Mouse (Mus musculus): Measurements from ENCODE around the gene Ppp1r1a. TPM values are rescaled to one million over a fixed set of nuclear protein-coding genes. Genes with fewer than 3 reads are reported as not detected.

Ppp1r1a gene
- polyA plus RNA-seq, 1 experiment from 2014 or later: 1.0 TPM

DNA sequence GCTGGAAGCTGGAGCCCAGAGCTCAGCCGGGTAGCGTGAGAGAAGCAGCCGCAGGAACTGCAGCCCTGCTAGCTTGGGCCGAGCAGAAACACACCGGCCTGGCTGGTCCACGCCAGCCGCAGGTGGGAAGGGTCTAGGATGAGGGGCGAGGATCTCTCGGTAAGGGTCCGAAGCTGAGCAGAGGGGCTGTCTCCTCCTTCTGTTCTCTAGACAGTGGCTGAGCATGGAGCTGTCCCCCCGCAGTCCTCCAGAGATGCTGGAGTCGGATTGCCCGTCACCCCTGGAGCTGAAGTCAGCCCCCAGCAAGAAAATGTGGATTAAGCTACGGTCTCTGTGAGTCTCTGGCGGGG lies 34.6 kb downstream of the Ppp1r1a start:
- Histone ChIP-seq H3K27ac (ENCODE audit: low read length) (no peak overlapping the region), H3K4me1 (ENCODE audit: control insufficient read depth, low read depth, low read length) (peaks cover 3% of the 10 kb centered on the region; the same call in 1 of the 2 replicates), H3K36me3 (ENCODE audit: control insufficient read depth, insufficient read depth) (no peaks in the 10 kb centered on the region), H3K27me3 (ENCODE audit: control insufficient read depth, insufficient read depth, low read depth, low read length) (peaks cover 19% of the 10 kb centered on the region), H3K9me3 (replicated peaks; ENCODE audit: control insufficient read depth, low read length) (no peaks in the 10 kb centered on the region), H3K4me3 (ENCODE audit: low read depth, low read length) (peak overlapping the region; percentile 41), H3K4me2 (ENCODE audit: low read depth, low read length) (peak overlapping the region; percentile 62), H3K9ac (ENCODE audit: low read depth, low read length) (no peak overlapping the region)
- no peak for ATAC-seq (ENCODE audit: low read depth)
- 3% methylated on average over 15 of the region's 15 CpGs for WGBS (ENCODE audit: insufficient replicate concordance)

DNA sequence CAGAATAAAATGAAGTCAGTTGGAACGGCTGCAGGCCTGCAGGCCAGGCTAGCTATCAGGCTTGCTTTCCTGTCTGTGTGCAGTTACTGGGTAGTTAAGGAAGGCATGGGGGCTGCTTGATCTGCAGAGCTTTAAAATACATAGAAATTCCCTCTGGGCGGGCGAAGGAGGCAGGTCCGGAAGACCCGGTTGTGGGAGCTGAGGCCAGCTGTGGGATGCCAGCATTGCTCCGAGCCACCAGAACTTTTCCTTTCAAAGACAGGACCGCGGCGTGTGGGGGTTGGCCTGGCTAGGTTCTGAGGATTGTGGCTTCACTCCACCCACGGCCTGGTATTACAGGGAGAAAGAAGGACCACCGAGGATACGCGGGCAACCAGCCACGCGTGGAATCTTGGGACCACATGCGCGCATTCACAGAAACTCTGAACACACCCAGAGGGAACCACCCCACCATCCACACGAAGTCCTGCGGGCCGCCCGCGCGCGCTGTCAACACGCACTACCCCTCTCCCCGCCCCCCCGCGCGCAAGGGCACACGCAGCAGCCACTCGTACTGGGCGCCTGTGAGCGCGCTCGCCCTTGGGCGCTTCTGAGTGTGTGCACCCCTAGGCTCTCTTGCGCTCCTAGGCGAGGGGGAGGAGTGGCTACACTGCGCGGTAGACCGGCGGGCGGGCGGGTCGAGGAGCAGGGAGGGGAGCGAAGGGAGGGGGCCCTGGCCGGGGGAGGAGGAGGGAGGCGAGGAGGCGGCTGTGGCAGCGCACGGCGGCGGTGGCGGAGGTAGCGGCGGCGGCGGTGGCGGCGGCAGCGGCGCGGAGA lies 35.2 kb downstream of the Ppp1r1a start, which contains the start of gene Pde1b:
Pde1b (plus strand) TSS at position 600 of the 816 bp plus-strand sequence.
- H3K9me3 ChIP-seq (replicated peaks; ENCODE audit: control insufficient read depth, low read length): no peaks in the 10 kb centered on the region
- 2% methylated on average over 46 of the region's 63 CpGs for WGBS (ENCODE audit: insufficient replicate concordance)
- ATAC-seq (ENCODE audit: low read depth): peak; percentile 45; the same call in 1 of the 2 replicates
- H3K4me1 ChIP-seq (ENCODE audit: control insufficient read depth, low read depth, low read length): peaks cover 3% of the 10 kb centered on the region; the same call in 1 of the 2 replicates
- no peak within 1 kb of the TSS for H3K9ac ChIP-seq (ENCODE audit: low read depth, low read length)
- no peaks in the 10 kb centered on the region for H3K36me3 ChIP-seq (ENCODE audit: control insufficient read depth, insufficient read depth)
- peak within 1 kb of the TSS; percentile 41 for H3K4me3 ChIP-seq (ENCODE audit: low read depth, low read length)
- H3K27me3 ChIP-seq (ENCODE audit: control insufficient read depth, insufficient read depth, low read depth, low read length): peaks cover 19% of the 10 kb centered on the region
- no peak within 1 kb of the TSS for H3K27ac ChIP-seq (ENCODE audit: low read length)
- H3K4me2 ChIP-seq (ENCODE audit: low read depth, low read length): peak within 1 kb of the TSS; percentile 62

DNA sequence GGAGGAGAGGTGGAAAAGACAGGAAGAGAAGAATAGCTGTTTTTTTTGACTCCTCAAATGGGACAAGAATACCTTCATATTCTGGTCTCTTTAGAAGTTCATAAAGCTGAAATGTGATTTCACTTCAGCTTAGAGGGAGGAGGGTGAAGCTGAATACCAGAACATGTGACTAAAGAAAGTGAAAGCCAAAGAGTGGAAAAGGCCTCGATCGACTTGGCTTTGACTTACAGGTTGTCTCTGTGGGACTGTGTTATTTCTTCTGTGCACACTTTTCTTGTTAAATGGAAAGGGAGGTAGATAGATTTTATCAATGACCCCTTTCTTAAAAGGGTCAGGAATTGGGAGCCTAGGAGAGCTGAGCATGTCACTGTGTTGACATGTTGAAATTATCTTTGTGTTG lies 36.6 kb downstream of the Ppp1r1a start:
- no peak overlapping the region for H3K4me3 ChIP-seq (ENCODE audit: low read depth, low read length)
- H3K27ac ChIP-seq (ENCODE audit: low read length): no peak overlapping the region
- no peaks in the 10 kb centered on the region for H3K9me3 ChIP-seq (replicated peaks; ENCODE audit: control insufficient read depth, low read length)
- WGBS (ENCODE audit: insufficient replicate concordance): 52% methylated on average over 2 of the region's 2 CpGs
- H3K4me1 ChIP-seq (ENCODE audit: control insufficient read depth, low read depth, low read length): peaks cover 3% of the 10 kb centered on the region; the same call in 1 of the 2 replicates
- ATAC-seq (ENCODE audit: low read depth): no peak
- H3K36me3 ChIP-seq (ENCODE audit: control insufficient read depth, insufficient read depth): no peaks in the 10 kb centered on the region
- H3K9ac ChIP-seq (ENCODE audit: low read depth, low read length): no peak overlapping the region
- H3K27me3 ChIP-seq (ENCODE audit: control insufficient read depth, insufficient read depth, low read depth, low read length): peaks cover 19% of the 10 kb centered on the region
- no peak overlapping the region for H3K4me2 ChIP-seq (ENCODE audit: low read depth, low read length)

- Histone ChIP-seq H3K4me1 (ENCODE audit: control insufficient read depth, low read depth, low read length) (peaks cover 3% of the 10 kb centered on the region; the same call in 1 of the 2 replicates), H3K9ac (ENCODE audit: low read depth, low read length) (no peak overlapping the region), H3K36me3 (ENCODE audit: control insufficient read depth, insufficient read depth) (no peaks in the 10 kb centered on the region), H3K4me3 (ENCODE audit: low read depth, low read length) (no peak overlapping the region), H3K27me3 (ENCODE audit: control insufficient read depth, insufficient read depth, low read depth, low read length) (peaks cover 19% of the 10 kb centered on the region), H3K4me2 (ENCODE audit: low read depth, low read length) (no peak overlapping the region), H3K27ac (ENCODE audit: low read length) (no peak overlapping the region), H3K9me3 (replicated peaks; ENCODE audit: control insufficient read depth, low read length) (no peaks in the 10 kb centered on the region)
- no peak for ATAC-seq (ENCODE audit: low read depth)
- WGBS (ENCODE audit: insufficient replicate concordance): 47% methylated on average over 1 of the region's 1 CpGs
Observed at GRCm38 (mm10) chr15:103500723-103501122, 37.1 kb downstream of the Ppp1r1a start.

DNA sequence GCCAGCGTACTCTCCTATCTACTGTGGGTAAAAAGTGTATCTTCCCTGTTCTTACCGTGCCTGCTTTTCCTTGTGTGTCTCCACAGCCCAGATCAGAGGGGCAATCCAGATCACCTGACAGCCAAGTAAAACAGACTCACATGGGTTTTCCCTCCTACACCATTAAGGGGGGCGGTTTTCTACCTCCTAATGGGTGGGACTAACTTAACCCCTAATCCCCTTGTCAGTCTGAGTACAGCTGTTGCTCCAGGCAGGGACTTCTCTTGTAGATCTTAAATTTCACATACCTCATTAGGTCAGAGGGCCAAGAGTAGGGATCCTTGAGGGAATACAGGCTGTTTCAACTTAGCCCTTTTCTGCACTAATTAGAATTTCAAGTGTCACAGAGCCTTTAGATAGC lies 39.6 kb downstream of the Ppp1r1a start:
- Histone ChIP-seq H3K9me3 (replicated peaks; ENCODE audit: control insufficient read depth, low read length) (no peaks in the 10 kb centered on the region), H3K27ac (ENCODE audit: low read length) (no peak overlapping the region)
- no peak for ATAC-seq (ENCODE audit: low read depth)

DNA sequence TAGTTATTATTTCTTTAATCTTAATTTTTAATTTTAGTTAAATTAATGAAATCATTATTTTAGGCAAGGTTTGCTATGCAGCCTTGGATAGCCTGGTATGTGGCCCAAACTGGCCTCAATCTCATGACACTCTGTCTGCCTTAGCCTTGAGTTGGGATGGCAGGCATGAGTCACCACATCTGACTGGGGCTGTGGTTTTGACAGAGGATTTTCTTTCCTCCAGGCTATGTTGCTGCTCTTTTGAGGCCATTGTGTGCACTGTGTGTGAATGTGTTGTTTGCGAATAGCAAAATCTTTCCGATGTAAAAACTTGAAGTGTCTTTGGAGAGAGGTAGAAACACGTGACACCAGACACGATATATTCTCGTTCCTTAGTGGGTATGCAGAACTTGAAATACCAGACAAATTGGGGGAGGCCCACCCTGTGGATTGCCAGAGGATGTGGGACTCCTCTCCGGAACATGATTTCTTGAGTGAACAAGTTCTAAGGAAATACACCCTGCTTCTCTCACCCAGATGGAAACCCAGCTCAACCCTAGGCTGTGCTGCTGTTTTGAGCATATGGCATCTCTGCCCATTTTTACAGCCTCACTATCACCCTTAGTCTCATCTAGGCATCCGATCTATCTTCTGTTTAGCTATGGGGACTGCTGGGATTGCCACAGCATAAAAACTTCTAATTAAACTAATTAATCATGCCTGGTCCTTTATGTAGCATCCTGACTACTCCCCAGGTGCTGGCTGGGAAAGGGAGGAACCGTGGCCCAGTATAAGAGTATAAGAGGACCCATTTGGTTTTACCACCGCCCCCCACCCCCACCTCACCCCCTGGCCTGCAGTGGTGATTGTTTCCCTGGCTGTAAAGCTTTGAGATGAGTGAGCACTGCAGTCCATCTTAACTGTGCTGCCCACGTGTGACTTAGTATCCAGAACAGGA lies 41.3 kb downstream of the Ppp1r1a start:
- Histone ChIP-seq H3K36me3 (ENCODE audit: control insufficient read depth, insufficient read depth) (no peaks in the 10 kb centered on the region), H3K4me3 (ENCODE audit: low read depth, low read length) (no peak overlapping the region), H3K9me3 (replicated peaks; ENCODE audit: control insufficient read depth, low read length) (no peaks in the 10 kb centered on the region), H3K9ac (ENCODE audit: low read depth, low read length) (no peak overlapping the region), H3K4me2 (ENCODE audit: low read depth, low read length) (no peak overlapping the region), H3K27me3 (ENCODE audit: control insufficient read depth, insufficient read depth, low read depth, low read length) (no peaks in the 10 kb centered on the region), H3K4me1 (ENCODE audit: control insufficient read depth, low read depth, low read length) (no peaks in the 10 kb centered on the region), H3K27ac (ENCODE audit: low read length) (no peak overlapping the region)
- ATAC-seq (ENCODE audit: low read depth): no peak
- 66% methylated on average over 10 of the region's 10 CpGs for WGBS (ENCODE audit: insufficient replicate concordance)

More for the DNA sequence above, 39.6 kb downstream of the Ppp1r1a start:
- H3K9ac ChIP-seq (ENCODE audit: low read depth, low read length): no peak overlapping the region
- peaks cover 11% of the 10 kb centered on the region for H3K27me3 ChIP-seq (ENCODE audit: control insufficient read depth, insufficient read depth, low read depth, low read length)
- no peak overlapping the region for H3K4me3 ChIP-seq (ENCODE audit: low read depth, low read length)
- H3K4me2 ChIP-seq (ENCODE audit: low read depth, low read length): no peak overlapping the region
- 45% methylated on average over 3 of the region's 3 CpGs for WGBS (ENCODE audit: insufficient replicate concordance)
- H3K36me3 ChIP-seq (ENCODE audit: control insufficient read depth, insufficient read depth): no peaks in the 10 kb centered on the region
- peaks cover 3% of the 10 kb centered on the region; the same call in 1 of the 2 replicates for H3K4me1 ChIP-seq (ENCODE audit: control insufficient read depth, low read depth, low read length)

DNA sequence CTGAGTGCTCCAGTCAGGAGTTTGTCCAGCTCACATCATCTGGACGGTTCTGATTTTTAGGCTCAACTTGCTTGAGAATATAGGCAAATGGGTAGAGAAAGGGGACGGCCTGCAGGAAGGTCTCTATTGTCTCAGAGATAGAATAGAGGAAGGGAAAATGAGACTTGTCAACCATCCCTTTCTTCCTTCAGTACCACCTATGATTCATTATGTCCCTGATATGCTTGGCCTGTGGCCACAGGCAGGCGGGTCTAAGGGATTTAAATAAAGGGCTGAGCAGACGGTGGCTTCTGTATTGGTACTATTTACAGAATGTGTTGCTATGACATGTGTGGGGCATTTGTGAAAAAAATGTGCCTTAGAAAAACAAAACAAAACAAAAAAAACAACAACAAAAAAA lies 49.5 kb downstream of the Ppp1r1a start:
- Histone ChIP-seq H3K9ac (ENCODE audit: low read depth, low read length) (no peak overlapping the region), H3K4me1 (ENCODE audit: control insufficient read depth, low read depth, low read length) (no peaks in the 10 kb centered on the region), H3K9me3 (replicated peaks; ENCODE audit: control insufficient read depth, low read length) (no peaks in the 10 kb centered on the region), H3K36me3 (ENCODE audit: control insufficient read depth, insufficient read depth) (no peaks in the 10 kb centered on the region), H3K27ac (ENCODE audit: low read length) (no peak overlapping the region), H3K4me2 (ENCODE audit: low read depth, low read length) (no peak overlapping the region), H3K4me3 (ENCODE audit: low read depth, low read length) (no peak overlapping the region), H3K27me3 (ENCODE audit: control insufficient read depth, insufficient read depth, low read depth, low read length) (no peaks in the 10 kb centered on the region)
- WGBS (ENCODE audit: insufficient replicate concordance): 63% methylated on average over 4 of the region's 4 CpGs
- no peak for ATAC-seq (ENCODE audit: low read depth)

DNA sequence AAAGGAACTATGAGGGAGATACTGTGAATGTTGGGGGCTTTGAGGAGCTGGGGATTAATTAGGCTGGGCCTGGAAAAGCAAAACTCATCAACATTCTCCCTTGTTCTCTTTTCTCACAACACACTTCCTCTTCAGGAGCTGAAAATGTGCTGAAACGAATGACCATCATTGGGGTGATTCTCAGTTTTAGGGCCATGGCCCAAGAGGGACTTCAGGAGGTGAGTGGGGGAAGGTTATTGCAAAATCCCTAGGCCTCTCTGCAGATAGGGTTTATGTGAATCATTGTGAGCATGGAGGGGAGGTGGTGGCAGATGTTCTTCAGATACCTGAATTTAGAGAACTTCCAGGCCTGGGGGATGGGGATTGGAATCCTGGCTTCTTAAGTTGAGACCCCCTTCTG lies 51.1 kb downstream of the Ppp1r1a start:
- no peak overlapping the region for H3K9ac ChIP-seq (ENCODE audit: low read depth, low read length)
- no peaks in the 10 kb centered on the region for H3K36me3 ChIP-seq (ENCODE audit: control insufficient read depth, insufficient read depth)
- H3K4me1 ChIP-seq (ENCODE audit: control insufficient read depth, low read depth, low read length): no peaks in the 10 kb centered on the region
- WGBS (ENCODE audit: insufficient replicate concordance): 27% methylated on average over 1 of the region's 1 CpGs
- no peak overlapping the region for H3K4me3 ChIP-seq (ENCODE audit: low read depth, low read length)
- H3K27ac ChIP-seq (ENCODE audit: low read length): no peak overlapping the region
- no peaks in the 10 kb centered on the region for H3K27me3 ChIP-seq (ENCODE audit: control insufficient read depth, insufficient read depth, low read depth, low read length)
- H3K9me3 ChIP-seq (replicated peaks; ENCODE audit: control insufficient read depth, low read length): no peaks in the 10 kb centered on the region
- no peak for ATAC-seq (ENCODE audit: low read depth)
- no peak overlapping the region for H3K4me2 ChIP-seq (ENCODE audit: low read depth, low read length)
